Mouse (Mus musculus): ENCODE data around the gene Cdh15. TPM values are rescaled to one million over a fixed set of nuclear protein-coding genes. Genes with fewer than 3 reads are reported as not detected.

Cdh15 gene
- total RNA-seq (2021) = 10 to 100 TPM; 15.6 to 20.4 TPM
- long read RNA-seq, experiment 1, partial matches to known transcripts = 9 of 14 reads
- long read RNA-seq, experiment 1, other reads (novel, unspliced or antisense) = 1 of 14 reads
- long read RNA-seq, experiment 2, transcript Cdh15-201 (14 exons, 3,251 nt) = major isoform, 12 of 21 reads
- long read RNA-seq, experiment 2, partial matches to known transcripts = 8 of 21 reads
- long read RNA-seq, experiment 2, other reads (novel, unspliced or antisense) = 1 of 21 reads

GRCm38 (mm10) chr8:122847829-122848561 lies at the start of gene Cdh15:
TSS of gene Cdh15 (plus strand) at chr8:122847966.
- intact Hi-C loops (cut with DNase I) = no loop called here
- peak; percentile 54 to 66 for DNase-seq

DNA sequence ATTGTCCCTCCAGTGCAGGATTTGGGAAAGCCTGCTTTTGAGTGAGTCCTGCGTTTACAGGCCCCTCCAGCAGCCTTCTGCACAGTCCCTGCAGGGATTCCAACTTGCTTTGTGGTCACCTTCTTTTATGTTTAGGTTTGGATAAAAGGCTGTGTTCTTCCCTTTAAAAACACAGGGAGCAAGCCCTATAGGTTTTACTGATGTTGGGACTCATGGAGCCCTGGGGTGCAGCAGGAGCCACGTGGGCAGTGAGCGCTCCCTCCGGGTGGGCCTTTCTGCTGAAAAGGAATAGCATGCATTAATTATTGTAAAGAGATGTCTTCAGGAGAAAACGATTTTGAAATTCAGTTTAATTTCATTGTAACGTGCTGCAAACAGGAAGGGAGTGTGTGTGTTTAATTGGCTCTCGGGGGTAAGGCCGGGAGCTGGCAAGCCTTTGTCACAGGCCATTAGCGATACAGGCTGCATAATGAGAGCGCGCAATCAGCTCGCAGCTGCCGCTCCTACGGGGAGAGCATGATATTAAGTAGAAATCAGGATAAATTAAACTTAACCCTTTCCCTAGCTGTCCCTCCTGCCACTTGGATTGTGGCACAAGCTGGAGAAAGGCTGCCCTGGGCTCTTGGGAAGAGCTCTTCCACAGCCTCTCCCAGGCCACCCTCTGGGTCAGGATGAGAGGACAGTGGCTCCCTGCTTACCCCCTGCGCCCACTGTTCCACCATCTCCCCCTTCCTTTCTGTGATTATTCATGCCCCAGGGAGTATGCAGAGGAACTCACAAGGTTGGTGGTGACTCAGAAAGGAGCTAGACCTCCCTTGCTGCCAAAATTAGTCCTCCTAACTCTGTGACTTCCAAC lies 43.6 kb upstream of the Cdh15 start:
- DNase-seq = no peak
- intact Hi-C loops (cut with DNase I) = no loop called here

GRCm38 (mm10) chr8:122805349-122805748 lies 42.4 kb upstream of the Cdh15 start:
- intact Hi-C loops (cut with DNase I) = loop anchor here (1.0 kb wide), 1 partner anchor 77 kb away; no protein-coding TSS in a partner anchor
- DNase-seq = no peak

DNA sequence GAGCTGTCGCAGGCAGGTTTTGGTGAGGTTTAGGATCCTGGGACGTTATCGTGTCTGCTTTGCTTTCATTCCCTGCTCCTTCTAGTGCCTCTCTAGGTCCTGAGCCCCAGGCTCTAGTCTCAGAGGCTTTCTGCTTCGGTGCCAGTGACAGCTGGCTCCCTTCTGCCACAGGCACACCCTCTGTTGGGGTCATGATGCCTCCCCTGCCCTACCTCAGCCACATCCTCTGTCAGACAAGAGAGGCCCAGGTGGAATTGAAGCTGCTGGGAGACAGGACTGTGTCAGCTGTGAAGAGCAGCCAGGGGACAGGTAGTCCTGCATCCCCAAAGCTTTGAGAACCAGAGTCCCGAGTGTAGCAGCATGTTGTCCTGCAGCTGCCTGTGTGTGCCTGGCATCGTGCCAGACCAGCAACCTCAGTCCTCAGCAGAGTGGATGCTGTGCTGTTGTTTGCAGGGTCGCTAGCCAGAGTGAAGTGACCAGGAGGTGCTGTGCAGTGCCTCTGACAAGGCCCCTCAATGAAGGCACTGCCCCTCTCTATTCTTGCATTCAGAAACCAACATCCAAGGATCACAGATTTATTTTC lies 40.7 kb upstream of the Cdh15 start:
- intact Hi-C loops (cut with DNase I) = no loop called here
- DNase-seq = no peak

DNA sequence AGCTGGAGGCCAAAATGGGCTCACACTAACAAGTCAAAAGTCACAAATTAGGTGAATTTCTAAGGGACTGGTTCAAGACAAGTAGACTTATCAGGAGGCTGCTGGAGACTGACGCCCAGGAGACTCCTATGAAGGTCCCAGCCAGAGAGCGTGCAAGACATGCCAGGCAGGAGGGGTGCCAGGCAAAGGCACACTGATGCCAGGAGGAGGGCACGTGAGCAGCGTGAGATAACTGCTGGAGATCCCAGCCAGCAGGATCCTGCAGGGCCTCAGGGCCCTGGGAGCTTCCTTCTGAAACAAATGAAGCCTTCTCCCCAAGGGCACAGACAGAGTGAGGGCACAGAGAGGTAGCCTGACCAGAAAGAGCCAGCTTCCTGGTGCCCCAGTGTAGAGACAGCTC lies 39.9 kb upstream of the Cdh15 start:
- intact Hi-C loops (cut with DNase I) = no loop called here
- DNase-seq = no peak

DNA sequence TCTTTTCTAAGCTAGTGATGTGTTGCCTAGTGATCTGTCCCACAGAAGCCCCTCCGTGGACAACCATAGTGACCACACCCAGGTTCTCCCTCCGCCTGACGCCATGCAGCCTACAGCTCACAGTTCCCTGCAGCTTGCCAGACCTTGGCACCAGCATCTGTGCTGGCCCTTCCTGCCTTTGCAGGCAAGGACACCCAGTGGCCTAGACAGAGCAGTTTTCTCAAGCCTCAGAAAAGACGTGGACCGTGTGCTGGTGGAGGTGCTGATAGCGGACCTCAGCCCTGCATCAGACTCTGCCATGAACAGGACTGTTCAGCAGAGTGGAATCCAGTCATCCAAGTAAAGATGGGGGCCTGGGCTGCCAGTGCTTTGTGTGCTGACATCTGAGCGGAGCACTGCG lies 37.4 kb upstream of the Cdh15 start:
- intact Hi-C loops (cut with DNase I) = no loop called here
- DNase-seq = no peak

DNA sequence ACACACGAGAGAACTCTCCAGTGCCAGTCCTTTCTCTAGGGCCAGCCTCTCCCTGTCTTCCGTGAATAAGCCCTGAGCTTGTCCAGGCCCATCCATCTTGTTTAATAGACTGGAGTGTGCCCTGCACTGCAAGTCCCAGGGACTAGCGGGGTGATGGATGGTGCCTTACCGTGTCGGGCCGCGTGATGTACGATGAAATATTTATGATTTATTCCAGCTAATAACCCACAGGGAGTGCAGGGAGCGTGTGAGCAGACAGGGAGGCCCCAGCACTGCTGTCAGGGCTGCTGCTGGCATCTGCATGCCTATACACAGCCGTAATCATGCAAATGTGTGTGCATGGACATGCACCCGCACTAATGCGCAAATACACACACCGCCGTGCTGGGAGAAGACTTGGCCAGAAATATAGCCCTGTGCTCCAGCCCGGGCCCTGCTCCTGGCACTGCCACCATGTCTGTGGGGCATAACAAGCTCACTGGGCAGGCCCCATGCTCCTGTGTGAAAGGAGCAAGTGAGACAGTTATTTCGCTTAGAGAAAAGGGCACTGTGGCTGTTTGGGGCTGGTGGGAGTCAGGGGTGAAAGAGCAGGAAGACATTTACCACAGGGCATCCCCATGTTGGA lies 35.8 kb upstream of the Cdh15 start:
- intact Hi-C loops (cut with DNase I) = no loop called here
- no peak for DNase-seq

DNA sequence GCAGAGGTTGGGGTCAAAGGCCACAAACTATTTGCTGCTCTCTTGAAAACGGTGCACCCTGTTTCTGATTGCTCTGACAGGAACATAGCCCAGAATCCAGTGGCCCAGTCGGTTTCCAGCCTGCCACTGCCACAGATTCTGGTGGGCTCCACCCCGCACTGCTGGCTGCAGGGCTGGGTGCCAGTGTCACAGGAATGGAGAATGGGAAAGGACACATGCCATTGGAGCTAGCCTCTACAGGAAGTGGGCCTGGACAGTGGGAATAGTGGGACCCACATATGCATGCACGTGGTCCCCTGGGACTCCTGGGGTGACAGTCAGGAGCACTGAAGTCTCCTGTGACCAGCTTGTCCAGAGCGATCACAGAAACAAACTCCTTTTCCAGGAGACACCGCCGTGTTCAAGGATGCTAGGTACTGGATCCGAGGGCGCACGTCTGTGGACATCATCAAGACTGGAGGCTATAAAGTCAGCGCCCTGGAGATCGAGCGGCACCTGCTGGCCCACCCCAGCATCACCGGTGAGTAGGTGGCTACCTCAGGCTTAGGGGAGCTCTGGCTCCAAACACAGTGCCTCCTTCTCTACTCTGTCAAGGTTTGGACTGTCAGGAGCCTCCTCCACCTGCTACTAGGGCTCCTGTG lies 35.0 kb upstream of the Cdh15 start:
- intact Hi-C loops (cut with DNase I) = no loop called here
- DNase-seq = no peak

DNA sequence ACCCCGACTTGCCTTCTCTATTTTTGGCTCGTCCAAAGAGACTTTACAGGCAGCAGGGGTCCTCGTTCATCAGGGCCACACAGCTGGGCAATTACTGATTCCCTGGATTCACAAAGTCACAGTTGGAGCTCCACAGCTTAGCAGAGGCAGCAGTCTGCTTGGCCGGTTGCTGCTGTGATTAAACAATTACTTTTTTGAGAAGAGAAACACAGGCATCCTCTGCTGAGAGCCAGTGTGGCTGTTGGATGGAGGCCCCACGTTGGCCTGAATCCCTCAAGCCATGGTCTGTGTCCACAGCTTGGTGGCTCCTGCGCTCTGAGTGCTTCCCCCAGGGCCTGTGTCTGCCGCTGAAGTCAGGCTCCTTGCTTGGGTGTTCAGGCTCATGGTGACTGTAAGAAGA lies 33.2 kb upstream of the Cdh15 start:
- no peak for DNase-seq
- intact Hi-C loops (cut with DNase I) = no loop called here

GRCm38 (mm10) chr8:122816965-122817364 lies 30.8 kb upstream of the Cdh15 start:
- intact Hi-C loops (cut with DNase I) = no loop called here
- no peak for DNase-seq

GRCm38 (mm10) chr8:122817724-122818496 lies 29.9 kb upstream of the Cdh15 start:
- intact Hi-C loops (cut with DNase I) = no loop called here
- DNase-seq = no peak

- intact Hi-C loops (cut with DNase I) = loop anchor here (10.0 kb wide), 1 partner anchor 425 kb away; no protein-coding TSS in a partner anchor
- no peak for DNase-seq
Observed at GRCm38 (mm10) chr8:122819776-122820175, 28.0 kb upstream of the Cdh15 start.

GRCm38 (mm10) chr8:122824571-122824970 lies 23.2 kb upstream of the Cdh15 start:
- intact Hi-C loops (cut with DNase I) = loop anchor here (10.0 kb wide), 1 partner anchor 430 kb away; no protein-coding TSS in a partner anchor
- no peak for DNase-seq

GRCm38 (mm10) chr8:122824986-122825385 lies 22.8 kb upstream of the Cdh15 start:
- no peak for DNase-seq
- intact Hi-C loops (cut with DNase I) = loop anchor here (5.0 to 10.0 kb wide), 2 partner anchors 323 to 430 kb away; no protein-coding TSS in a partner anchor

DNA sequence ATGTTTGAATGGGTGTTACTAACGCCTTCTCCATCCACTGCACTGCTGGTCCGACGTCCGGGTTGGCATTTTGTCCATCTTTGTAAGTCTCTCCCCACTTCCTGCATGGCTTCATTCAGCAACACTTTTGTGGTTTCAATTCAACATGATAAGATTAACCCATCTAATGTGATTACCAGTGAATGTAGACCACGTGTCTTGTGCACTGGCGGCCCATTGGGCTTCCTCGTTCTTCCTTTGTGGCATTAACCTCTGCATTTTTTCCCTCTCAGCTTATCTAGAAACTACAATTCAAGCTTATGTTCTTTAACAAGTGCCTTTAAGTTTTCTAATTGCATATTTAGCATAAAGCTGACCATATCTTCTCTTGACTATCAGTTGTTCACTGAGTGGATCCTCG lies 22.4 kb upstream of the Cdh15 start:
- intact Hi-C loops (cut with DNase I) = loop anchor here (5.0 to 10.0 kb wide), 2 partner anchors 323 to 431 kb away; no protein-coding TSS in a partner anchor
- no peak for DNase-seq

DNA sequence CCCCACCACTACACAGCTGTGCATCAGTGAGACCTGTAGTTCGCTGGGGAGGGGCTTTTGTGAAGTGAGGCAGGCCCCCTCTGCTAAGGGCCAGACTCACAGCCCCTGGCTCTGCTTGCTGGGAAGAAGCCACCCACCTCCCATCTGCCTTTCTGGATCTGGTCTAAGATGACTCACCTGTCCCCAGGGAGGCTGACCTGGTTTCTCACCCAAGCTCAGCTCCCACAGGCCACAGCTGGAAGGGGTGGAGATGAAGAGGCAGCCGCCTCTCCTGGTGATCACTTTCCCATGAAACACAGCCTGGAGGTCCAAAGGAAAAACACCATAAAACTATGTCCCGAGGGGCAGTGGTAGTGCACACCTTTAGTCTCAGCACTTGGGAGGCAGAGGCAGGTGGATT lies 18.4 kb upstream of the Cdh15 start:
- no peak for DNase-seq
- intact Hi-C loops (cut with DNase I) = loop anchor here (2.0 to 10.0 kb wide), 3 partner anchors 151 to 435 kb away; no protein-coding TSS in a partner anchor

DNA sequence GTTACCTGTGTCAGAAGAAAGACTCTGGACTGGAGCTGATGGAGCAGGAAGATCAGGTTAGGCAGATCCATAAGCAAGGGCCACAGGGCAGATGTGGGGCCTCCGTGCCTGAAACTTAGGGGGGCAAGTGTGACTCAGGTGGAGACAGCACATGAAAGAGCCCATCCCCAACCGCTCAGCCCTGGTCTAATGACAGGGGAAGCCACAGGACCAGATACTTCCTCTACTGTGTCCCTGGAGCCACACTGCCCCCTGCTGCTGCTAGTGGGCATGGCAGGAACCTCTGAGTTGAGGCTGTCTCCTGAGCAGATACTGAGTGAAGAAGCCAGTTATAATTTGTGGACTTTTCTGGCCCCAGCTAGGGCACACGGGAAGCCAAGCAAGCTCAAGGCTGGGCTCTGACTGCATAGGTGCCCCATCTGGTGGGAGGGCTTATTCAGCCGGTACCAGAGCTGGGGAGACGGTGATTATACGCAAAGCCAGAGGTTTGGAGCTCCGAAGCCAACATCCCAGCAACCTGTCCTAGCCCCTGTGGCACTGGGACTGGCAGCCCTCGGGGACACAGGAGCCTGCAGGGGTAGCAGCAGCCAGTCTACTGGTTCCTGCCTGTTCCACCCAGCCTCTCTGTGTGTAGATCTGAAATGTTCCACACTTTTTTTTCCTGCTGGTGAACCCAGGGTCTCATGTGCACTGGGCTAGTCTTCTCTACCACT lies 17.3 kb upstream of the Cdh15 start:
- intact Hi-C loops (cut with DNase I) = loop anchor here (2.0 kb wide), 1 partner anchor 212 kb away; no protein-coding TSS in a partner anchor
- DNase-seq = peak; percentile 89 to 93

DNA sequence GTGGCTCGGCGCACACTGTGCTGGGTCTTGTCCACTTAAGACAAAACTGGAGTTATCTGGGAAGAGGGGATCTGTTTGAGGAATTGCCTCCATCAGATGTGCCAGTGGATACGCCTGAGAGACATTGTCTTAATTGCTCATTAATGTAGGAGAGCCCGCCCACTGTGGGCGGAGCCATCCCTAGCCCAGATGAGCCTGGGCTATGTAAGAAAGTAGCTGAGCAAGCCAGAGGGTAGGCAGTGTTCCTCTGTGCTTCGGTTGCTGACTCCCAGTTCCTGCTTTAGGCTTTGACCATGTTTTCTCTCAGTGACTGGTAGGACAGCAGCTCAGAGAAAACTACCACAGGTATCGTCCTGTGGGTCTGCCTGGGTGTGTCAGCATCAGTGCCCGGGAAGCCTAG lies 13.3 kb upstream of the Cdh15 start:
- intact Hi-C loops (cut with DNase I) = no loop called here
- DNase-seq = no peak
